Mouse (Mus musculus): Measurements from ENCODE around the gene Mdga1.

Mdga1 gene

DNA sequence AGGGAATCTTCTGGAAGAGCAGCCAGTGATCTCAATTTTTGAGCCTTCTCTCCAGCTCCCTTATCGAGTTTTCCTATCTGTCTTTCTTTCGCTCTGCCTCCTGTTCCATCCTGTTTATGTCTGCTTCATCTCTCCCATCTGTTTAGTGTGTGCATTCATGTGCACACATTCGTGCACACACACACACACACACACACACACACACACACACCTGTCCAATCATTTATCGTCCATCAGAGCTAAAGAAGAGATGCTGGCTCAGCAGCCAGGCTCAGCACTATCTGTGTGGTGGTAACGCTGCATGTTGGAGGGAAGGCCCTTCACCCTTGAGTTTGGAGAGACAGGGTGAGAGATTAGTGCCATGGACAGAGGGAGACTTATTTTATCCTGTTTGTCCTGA is 13.3 kb upstream of the Mdga1 start:
- CTCF ChIA-PET, result no interaction called here

DNA sequence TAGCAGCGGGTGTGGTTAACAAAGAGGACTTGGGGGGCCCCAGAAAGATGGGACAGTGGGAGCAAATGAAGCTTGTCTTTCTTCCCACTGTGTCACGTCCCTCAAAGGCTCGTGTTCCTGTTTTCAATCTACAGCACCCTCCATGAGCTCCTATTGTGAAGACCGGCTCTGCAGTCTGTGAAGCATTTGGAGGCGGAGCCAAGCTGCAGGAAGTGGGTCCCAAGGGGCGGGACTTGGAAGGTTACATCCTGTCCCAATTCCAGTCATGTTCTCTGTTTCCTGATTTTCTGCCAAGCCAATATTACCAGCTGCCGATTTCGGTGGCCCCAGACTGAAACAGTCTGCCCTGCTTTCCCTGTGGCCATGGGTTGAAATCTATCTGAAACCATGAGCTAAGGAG is 11.7 kb upstream of the Mdga1 start:
- CTCF ChIA-PET, result no interaction called here

DNA sequence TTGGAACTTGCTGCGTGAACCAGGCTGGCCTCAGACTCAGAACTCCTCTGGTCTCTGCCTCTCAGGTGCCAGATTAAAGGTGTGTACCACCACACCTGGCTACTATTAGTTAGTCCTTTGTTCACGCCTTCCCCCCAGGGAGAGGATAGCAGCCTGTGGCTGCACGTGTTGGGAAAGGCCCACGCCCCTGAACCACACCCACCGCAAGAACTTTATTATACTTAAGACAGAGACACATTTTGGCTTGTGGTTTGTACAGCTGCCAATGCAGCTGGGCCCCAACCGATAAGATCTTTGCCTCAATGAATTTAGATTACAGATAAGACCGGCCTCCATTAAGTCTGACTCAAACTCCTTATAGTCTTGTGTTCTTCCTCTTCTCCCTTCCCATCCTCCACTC is 10.0 kb upstream of the Mdga1 start:
- CTCF ChIA-PET, result interaction anchor here (0.8 kb wide), 1 partner anchor 50 kb away, joined by 3 read pairs; no protein-coding TSS in a partner anchor

DNA sequence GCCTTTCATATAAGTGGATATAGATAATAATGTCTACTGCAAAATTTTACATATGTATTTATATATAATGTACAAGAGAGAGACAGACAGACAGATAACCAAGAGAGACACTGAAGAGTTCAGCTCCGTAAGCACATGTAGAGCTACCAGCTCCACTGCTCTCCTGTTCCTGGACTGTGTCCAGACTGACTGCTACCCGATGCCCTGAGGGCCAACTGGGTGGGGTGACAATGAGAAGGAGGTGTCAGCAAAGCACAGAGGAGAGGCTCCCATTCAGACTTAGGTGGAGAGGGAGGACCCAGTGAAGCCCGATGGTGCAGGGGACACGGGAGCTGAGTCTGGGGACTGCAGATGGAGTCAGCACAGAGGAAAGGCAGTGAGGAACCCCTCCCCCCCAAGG is 9.1 kb upstream of the Mdga1 start:
- CTCF ChIA-PET, result interaction anchor here (0.6 to 0.8 kb wide), 3 partner anchors 19 to 51 kb away, joined by 3 to 13 read pairs (median 3); no protein-coding TSS in a partner anchor

DNA sequence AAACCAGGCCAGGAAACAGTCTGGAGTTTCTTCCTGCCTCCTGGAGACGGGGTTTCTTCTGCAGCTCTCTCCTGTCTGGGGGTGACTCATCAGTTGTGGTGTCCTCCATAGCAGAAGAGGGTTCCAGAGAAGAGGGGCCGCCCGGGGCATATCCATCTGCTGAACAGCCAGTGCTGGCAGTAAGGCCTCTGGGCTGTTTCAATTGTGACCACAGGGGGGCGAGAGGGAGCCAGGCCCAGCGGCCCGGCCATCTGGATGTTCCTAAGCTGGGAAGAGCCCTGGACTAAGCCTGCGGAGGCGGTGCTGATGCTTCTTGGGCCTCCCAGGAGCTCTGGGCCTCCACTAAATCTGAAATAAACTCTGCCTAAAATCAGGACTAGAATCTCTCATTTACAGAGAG is 5.8 kb upstream of the Mdga1 start:
- CTCF ChIA-PET, result no interaction called here

DNA sequence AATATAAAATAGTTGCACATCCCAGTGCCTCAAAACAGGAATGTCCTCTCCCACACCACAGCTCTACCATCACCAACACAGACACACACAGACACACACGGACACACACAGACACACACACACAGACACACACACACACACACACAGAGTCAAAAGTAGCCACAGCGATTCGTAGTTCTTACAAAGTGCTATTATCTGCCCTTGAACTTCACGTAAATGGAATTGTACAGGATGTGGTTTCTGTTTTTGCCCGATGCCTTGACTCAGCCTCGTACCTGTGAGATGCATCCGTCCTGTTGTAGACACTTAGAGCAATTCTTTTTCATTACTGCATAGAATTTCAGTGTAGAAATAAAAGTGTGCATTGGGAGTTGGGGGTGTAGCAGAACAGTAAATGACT is 3.3 kb upstream of the Mdga1 start:
- CTCF ChIA-PET, result no interaction called here

DNA sequence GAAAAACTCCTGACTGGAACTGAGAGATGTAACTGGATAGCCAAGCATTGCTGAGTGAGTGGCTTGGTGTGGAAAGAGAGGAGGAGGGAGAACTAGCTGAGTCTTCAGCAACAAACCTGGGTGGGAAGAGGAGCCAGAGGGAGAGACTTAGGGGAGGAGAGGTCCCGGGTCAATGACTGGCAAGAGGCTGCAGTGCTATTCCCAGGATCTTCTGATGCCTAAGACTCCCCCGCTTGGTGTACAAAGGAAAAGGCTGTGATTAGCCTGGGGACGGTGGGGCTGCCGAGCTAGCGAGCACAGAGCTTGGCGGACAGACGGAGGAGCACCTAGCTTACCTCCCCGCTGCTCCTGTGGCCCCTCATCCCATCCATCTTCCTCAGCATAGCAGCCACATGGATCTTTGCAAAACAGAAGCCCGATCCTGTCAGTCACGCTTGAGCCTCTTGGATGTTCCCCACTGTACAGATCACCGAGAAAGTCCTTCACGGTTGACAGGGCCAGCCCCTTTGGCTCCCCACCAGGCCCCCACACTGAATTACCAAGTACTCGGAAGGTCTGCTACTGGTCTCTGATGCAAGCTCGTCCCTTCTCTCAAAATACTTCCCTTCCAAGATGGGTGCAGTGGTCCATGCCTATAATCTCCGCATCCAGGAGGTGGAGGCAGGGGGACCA is 2.0 kb upstream of the Mdga1 start:
- CTCF ChIA-PET, result interaction anchor here (0.9 kb wide), 1 partner anchor 37 kb away, joined by 6 read pairs; no protein-coding TSS in a partner anchor

DNA sequence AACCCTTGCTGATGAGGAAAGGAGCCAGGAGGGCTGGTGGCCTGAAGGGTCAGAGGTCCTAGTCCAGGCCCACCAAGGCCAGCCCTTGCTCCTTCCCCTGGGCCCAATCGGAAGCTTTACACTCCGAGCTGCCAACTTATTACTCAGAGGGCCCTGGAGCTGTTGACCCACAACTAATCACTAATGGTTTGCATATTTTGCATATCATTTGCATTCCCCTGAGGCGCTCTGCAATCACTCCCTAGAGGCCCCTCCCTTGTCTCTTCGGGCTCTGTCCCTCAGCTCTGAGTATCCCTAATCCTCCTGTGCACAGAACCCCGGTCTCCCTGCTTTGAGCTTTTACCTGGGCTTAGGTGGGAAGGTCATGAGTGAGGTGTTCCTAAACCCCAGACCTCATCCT is 4.4 kb downstream of the Mdga1 start:
- CTCF ChIA-PET, result no interaction called here

DNA sequence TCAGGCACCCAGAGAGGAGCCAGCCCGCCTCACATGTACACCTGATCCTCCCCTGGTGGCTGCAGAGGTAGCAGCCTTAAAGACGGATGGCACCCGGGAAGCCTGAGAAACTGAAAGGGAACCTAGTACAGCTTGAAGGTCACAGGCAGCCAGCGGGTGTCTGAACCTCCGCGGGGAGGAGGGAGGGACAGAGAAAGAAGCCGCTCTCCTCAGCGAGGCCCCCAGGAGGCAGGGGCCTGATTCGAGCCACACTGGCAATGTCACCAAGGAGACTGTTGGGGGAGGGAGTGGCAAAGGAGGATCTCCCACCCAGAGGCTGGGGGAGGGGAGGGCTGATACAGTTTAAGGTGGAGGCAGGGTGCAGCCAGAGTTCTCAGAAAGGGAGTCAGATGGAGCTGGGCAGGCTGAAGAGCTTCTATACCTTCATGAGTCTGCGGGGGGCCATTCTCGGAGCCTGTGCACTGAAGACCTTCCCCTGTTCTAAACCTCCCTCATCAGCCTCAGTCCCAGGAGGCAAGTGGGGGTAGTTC is 6.1 kb downstream of the Mdga1 start:
- CTCF ChIA-PET, result interaction anchor here (0.6 kb wide), 1 partner anchor 32 kb away, joined by 3 read pairs; no protein-coding TSS in a partner anchor

DNA sequence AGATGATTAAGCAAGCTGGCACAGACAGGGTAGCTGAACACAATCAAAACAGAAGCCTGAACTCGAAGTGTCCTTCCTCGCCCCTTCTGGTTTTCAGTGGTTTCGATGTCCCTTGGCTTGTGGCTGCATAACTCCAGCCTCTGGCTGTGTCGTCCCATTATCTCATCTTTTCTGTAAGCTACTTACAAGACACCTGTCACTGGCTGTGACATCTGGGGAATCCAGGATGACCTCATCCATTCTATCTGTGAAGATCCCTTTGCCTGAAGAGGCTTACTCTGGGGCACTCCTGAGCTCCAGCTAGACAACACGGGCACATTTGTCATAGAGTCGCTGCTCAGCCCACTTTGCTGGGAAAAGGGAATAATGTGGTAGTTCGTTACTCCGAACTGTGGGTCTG is 14.0 kb downstream of the Mdga1 start:
- CTCF ChIA-PET, result no interaction called here

DNA sequence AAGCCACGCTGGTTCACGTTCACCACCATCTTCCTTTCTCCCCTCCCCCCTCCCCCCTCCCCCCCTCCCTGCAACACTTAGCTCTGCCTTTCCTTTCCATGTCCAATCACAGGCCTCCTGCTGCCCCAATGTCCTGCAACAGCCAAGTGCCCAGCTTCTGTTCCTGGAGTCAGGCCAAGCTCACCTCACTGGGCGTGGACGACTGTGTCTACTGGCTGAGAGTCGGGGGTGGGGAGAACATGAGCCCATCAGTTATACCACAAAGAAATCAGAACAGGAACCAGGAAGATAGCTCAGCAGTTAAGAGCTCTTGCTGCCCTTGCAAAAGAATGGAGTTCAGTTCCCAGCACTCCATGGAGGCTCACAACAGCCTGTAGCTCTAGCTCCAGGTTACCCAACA is 15.6 kb downstream of the Mdga1 start:
- CTCF ChIA-PET, result no interaction called here

DNA sequence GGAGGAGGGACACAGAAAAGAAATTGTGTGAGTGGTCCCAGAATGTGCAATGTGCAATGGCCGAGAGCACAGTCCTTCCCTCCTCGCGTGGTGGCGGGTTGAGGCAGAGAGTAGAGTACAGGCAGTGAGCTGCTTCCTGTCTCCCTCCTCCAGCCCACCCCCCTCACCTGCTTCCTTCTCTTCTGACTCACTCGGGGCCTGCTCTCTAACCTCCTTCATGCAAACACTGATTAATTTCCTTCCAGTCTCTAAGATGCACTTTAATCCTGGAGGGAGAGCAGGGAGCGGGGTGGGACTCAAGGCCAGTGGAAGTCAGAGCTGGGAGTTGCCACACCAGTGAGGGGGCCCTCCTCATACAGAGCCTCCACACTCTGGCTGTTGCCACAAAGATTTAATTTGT is 18.8 kb downstream of the Mdga1 start:
- CTCF ChIA-PET, result no interaction called here

DNA sequence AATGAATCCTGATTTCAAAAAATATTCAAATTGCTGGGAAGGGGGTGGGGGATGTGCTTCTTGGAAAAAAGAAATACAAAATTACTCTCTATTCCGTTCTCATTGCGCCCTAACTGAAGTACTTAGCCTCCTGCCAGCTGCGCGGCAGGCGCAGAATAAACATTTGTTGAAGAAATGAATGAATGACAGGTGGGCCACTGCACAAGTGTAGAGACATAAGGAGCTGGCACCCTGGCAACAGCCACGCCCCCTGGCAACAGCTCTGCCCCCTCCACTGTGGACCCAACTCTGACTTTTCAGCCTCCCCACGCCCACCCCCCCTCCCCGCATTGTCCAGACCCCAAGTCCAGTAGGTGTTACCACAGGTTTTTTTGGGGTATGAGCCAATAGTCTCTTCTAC is 19.3 kb downstream of the Mdga1 start:
- CTCF ChIA-PET, result no interaction called here

DNA sequence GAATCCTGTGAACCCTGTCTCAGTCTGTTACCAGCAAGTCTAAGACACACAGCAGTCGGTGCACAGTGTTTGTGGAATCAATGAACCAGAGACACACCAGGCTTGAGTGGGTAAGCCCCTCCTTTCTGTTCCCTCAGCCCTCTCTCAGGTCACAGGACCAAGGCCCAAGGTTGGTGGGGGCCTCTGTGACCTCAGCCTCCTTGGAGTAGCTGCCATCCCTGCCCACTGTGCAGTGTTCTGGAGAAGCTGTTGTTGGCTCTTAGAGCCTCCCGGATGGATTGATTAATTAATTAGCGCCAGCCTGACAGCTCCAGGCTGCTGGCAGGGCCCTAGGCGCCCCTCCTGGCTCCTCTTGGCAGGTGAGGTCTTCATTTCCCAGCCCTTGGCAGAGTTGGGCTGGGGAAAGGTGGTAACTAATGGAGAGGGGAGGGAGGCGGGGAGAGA is 22.6 kb downstream of the Mdga1 start:
- CTCF ChIA-PET, result no interaction called here

DNA sequence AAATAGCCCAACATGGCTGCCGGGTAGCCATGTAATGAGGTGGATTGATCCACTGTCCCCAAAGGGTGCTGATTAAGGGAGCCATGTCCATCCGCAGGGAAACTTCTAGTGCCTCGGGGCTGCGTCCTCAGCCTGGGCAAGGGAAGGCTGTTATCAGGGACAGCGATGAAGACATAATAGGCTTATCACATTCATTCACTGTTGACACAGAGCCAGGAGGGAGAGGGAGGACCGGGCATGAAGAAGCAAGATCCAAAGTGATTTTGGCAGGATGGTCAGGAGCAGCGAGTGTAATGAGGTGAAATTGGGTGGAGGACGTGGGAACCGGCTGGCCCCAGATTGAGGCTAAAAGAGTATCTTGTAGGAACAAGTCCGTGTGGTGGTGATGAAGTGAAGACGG is 25.5 kb downstream of the Mdga1 start:
- CTCF ChIA-PET, result no interaction called here

DNA sequence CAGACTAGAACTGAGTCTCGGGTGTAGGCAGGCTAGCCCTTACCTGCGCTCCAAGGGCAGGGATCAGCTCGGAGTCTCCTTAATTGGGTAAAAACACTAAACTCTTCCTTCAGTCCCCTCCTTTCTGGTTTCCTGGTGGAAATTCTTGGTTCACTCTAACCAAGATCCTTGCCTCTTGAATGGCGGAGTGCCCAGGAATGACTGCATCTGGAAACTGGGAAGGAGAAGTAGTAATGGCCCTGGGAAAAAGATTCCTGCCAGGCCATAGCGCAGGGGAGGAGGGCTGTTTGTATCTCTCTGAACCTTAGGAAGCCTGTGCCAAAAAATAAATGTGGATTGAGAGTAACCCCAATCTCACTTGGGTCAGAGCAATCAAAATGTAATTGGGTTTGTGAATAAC is 30.9 kb downstream of the Mdga1 start:
- CTCF ChIA-PET, result interaction anchor here (0.6 kb wide), 1 partner anchor 14 kb away, joined by 11 read pairs; no protein-coding TSS in a partner anchor

DNA sequence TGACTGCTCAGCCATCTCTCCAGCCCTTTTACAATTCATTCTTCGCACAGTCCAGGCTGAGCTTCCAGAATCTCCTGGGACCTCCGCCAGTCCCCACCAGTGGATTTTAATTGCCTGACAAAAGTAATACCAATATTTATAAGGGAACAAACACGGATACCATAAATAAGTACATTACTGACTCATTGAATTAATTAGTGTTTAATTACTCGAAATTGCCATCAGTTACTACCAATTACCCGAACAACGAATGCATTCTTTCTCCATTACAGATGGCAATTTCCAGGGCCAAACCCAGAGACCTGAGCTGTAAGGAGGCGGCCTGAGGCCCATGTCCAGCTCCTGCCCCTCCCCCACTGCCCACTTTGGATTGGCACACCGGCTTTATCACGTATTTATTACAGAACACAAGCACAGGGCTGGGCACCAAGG is 32.5 kb downstream of the Mdga1 start:
- CTCF ChIA-PET, result no interaction called here

DNA sequence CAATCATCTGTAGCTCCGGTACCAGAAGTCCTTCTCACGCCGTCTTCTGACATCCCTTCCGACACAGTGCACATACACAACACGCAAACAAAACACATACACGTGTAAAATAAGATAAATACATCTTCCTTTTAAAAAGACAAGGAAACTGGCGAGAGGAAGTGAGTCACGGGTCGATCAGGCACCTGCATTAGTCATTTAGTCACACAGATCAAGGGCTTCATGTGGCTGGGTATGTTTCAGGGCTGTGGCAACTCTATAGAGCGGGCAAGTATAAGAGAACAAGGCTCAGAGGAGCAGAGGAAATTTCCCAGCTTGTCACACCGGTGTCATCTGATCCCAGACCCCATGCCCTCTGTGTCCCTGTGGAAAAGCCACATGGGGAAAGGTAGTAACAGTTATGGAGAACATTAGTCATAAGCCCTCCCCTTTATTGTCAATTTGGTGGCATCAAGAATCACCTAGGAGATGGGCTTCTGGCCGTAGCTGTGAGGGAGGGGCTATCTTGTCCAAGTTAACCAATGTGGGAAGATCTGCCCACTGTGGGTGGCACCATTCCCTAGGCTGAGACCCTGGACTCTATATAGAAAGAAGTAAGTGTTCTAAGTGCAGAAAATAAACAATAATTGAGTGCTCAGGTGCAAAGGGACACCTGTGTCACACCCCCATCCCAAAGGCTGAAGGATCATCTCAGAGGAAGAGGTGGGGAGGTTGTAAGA is 35.6 kb downstream of the Mdga1 start:
- CTCF ChIA-PET, result no interaction called here

DNA sequence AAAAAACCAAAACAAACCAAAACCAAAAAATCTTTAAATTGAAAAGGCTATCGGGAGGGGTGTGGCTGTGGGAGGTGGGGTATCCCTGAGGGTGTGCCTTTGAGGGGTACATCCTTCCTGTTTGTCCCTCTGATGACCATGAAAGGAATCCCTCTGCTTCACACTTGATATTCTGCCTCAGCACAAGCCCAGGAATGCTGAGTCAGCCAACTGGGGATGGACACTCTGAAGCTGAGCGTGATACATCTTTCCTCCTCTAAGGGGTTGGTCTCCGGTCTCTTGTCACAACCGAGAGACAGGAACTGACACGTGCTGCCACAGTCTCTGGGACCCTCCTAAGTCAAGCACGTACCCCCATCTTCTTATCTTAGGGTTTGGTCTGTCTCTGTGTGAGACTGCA is 37.1 kb downstream of the Mdga1 start:
- CTCF ChIA-PET, result no interaction called here

DNA sequence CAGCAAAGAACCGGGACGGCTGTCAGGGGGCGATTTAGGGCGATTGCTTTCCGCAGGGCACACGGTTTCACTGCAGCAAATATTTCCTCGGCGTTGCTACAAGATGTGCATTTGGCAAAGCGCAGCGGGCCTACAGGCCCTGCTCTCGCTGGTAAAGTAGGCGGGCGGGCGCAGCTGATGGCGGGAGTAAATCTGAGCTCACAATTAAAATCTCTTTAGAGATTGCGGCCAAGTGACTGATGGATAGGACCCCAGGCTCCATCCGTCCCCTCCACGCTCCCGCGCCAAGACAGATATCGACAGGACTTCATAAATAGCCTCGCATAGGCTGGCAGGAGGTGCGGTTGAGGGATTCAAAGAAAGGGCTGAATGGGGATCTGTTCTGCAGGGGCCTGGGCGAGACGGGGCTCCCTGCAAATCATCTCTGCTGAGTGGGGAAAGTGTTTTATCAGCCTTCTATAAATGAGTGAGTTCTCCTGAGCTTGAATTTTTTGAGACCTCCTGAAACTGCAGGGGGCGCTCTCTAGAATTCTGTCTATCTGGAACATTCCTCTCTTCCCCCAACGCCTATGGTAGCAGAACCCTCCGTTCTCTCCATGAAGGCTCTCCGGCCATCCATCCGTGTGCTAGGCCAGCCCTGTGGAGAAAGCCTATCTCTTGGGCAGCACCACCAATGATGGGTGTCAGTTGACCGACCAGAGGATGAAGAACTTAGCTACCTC is 38.5 kb downstream of the Mdga1 start:
- CTCF ChIA-PET, result no interaction called here

DNA sequence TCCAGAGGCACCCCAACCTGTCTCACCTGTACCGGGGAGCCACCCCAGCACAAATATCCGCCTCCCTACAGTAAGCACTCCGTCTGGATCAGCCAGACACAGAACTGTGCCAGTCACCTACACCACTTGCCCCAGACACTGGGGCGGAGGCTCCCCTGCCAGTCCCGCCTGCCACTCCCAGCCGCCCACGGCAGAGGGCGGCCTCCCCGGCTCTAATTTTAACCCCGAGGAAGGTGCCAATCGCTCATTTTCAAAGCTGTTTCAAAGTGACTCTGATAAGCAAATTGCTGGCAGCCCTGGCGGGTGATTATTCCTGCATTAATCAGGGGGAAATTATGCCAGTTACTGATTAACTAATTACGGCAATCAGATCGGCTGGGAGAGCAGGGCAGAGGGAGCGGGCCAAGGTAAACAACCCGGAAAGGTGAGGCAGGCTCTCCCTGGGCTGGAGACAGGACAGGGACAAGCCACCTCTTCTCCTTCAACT is 41.1 kb downstream of the Mdga1 start:
- CTCF ChIA-PET, result no interaction called here
